Mouse (Mus musculus) heart, adult 2 months (tissue): ENCODE results near the gene Gpn3.

Experiments used
- CTCF ChIP-seq: fragments of 200-600 bp; IDR thresholded peaks from 2 replicates; pipeline ENCODE4 v1.8.1; 2022; ENCODE audit warnings: antibody characterized with exemption, mild to moderate bottlenecking, moderate library complexity
- EP300 ChIP-seq: fragments of 200-500 bp; IDR thresholded peaks from 2 replicates; pipeline ENCODE4 v1.6.1; 2011; ENCODE audit warnings: low read depth, low read length, control low read depth; ENCODE audit not compliant: insufficient read depth
- POLR2A ChIP-seq: fragments of 200-500 bp; IDR thresholded peaks from 2 replicates; pipeline ENCODE4 v1.6.1; 2011; ENCODE audit warnings: mild to moderate bottlenecking, low read depth, low read length, control low read depth; ENCODE audit not compliant: insufficient read depth

- TF ChIP-seq CTCF (no peak), POLR2A (peak; percentile 55), EP300 (peak; percentile 96)
Measured at GRCm38 (mm10) chr5:122396791-122397190, 25.1 kb downstream of the Gpn3 start.
